Mouse (Mus musculus) granulocyte monocyte progenitor cell, adult 5-6 weeks (primary cell): ENCODE measurements around the gene Brd2. TPM values are rescaled to one million over a fixed set of nuclear protein-coding genes. Genes with fewer than 3 reads are reported as not detected.

ENCODE experiments used
- ATAC-seq: replicated peaks from 2 replicates; pipeline ENCODE4 v1.8.0; 2016; ENCODE audit warnings: mild to moderate bottlenecking, moderate TSS enrichment, inconsistent platforms; ENCODE audit not compliant: poor library complexity, severe bottlenecking
- total RNA-seq, 2 experiments: library from RNA; stranded (forward) in 1 of 2; stranded (reverse) in 1 of 2; fragments of 200-712, 200-1000 nt in 1 of 2; fragments of >200 nt in 1 of 2; fragmentation: Nextera tagmentation in 1 of 2; gene quantifications; 2 replicates each; pipeline ENCODE4 v1.2.3; 2014 to 2017

The Brd2 gene
- total RNA-seq, 2 experiments from 2014 or later: 218 to 273 TPM

- peak; percentile 23 for ATAC-seq
These were observed 29.1 kb downstream of the Brd2 start for GRCm38 (mm10) chr17:34093199-34093874.

DNA sequence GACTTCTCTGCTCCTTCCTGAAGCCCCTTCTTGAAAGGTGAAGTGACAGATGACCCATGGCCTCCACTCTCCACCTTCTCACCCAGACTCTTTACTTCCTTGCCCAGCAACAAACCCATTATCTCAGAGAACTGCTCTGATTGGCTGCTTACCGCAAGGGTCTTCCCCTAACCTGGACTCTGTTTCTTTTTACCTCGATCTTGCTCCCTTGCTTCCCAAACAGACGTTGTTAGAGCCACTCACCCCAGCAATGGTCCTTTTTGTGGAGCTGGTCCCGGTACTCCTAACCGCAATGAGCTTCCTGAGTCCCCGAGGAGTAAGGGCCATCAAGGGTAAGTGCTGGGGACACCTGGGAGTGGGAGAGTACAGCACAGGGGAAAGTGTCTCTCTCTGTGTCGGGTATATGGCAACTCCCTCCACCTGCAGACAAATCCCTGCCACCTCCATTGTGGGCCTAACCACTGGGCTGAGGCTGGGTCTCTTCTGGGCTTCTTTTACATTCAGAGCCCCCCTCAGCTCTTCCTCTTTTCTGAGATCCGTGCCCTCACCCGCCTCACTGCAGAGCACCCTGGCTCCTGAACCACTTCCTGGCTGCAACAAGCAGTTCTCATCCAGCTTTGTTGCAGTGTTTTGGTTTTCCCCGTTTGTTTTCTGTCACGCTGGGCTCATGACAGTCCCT, 30.1 kb downstream of the Brd2 start, which contains the start of gene H2-Oa:
Gene H2-Oa, plus strand, starts transcription at position 144 of the 679 bp plus-strand sequence.
- peak; percentile 51 for ATAC-seq

DNA sequence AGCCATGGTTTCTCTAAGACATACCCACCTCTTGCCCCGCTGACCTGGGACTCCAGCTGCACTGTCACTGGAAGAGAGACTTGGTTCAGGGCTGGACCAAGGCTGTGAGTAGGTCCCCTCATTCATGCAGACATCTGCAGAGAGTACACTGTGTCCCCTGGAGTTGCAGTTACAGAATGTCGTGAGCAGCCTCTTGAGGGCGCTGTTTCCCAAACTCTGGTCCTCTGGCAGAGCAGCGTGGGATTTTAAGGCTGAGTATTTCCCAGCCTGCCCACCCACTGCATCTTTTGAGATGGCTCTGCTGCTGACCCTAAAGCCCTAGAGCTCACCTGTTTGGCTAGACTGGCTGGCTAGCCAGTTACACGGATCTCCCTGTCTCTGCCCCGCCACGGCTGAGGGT, 31.5 kb downstream of the Brd2 start:
- ATAC-seq: peak; percentile 32; the same call in 1 of the 2 replicates

DNA sequence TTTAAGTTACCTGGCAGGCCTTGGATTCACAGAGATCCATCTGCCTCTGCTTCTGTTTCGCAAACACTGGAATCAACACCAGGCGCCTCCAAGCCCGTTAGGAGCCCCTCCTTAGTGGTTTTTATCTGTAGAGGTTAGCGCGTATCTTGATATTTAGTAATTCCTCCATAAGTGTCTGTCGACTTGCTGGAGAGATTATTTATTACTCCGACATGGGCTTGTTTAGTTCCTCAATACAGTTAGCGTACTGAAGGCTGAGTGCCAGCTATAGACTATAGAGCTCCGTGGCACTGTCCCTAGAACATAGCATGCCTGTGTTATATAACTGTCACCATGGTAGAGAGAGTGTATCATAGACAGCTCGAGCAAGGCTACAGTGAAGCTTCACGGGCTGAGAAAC, 34.3 kb downstream of the Brd2 start:
- no peak for ATAC-seq

DNA sequence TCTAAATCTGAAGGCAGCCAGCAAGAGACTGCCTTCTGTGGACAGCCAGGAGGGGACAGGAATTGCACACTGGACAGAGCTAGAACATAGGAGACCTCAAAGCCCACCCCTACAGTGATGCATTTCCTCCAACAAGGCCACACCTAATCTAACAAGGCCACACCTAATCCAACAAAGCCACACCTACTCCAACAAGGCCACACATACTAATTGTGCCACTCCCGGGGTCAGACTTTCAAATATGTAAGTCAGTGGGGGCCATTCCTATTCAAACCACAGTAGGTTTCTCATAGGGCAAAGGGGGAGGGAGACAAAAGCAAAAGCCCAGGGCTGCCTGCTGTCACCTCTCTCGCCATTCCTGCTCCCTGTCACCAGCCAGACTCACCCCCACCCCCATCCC, 35.0 kb downstream of the Brd2 start:
- no peak for ATAC-seq

DNA sequence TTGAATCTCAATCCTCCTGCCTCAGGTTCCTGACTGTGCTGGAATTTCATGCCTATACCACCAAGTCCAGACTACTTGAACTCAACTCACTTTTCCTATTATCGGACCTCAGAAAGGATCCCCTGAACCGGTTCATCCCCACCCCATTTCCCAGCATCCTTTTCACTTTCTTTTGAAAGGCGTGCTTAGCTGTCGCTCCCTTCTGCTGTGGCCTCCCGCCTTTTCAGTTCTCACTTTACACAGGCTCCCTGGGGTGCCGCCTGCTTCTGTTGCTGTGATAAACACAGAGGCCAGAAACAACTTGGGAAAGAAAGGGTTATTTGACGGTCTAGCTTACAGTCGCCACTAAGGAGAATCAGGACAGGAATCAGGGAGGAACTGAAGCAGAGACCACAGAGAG, 39.3 kb downstream of the Brd2 start:
- ATAC-seq: no peak

GRCm38 (mm10) chr17:34079621-34080020, 42.8 kb downstream of the Brd2 start:
- peak; percentile 75 for ATAC-seq

- no peak for ATAC-seq
These were observed 43.4 kb downstream of the Brd2 start for GRCm38 (mm10) chr17:34079002-34079401.

GRCm38 (mm10) chr17:34078148-34078547, 44.3 kb downstream of the Brd2 start:
- ATAC-seq: no peak

DNA sequence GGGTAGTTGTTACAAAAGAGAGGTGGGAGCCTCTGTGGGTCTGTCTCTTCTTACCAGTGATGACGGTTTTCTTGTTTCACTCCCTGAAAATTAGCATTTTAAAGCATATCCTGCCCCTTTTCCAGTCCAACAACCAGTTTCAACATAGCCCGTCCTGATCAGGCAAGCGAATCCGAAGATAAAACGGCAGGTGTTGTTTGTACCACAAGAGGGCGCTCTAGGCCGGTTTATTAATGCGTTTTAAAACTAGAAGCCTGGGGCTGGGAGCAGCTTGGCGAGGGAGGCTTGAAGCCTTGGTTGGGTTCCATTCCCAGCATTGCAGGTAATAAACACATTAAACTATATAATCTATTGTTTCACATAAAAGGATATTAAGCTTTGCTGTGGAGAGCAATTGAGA, 44.9 kb downstream of the Brd2 start:
- peak; percentile 55 for ATAC-seq

DNA sequence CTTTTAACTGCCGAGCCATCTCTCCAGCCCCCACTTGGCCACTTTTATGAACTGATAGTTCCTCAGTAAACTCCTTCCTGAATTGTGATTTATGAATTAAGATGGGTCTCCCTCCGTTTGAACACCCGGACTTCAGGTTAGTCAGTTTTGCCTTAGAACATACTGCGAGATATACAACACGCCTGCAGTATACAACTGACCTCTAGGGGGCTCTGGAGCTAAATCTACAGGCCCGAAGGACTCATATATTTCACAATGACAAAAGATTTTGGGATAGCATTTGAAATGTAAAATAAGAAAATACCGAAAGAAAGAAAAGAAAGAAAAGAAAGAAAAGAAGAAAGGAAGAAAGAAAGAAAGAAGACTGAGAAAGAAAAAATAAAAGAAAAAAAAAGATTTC, 47.2 kb downstream of the Brd2 start:
- no peak for ATAC-seq

DNA sequence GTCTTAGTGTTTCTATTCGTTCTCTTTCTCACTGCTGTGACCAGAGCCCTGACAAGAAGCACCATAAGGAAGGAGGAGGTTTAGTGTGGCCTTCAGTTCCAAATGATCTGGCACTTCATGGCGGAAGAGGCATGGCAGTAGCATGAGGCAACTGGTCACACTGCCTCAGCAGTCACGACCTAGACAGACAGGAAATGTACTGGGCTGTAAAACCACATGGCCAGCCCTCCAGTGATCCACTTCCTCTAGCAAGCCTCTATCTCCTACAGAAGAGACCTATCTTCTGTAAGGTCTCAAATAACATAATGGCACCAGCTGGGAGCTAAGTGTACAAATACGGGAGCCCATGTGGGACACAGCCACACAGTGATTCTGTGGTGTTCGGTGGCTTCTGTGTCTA, 50.3 kb downstream of the Brd2 start:
- peak; percentile 76 for ATAC-seq

DNA sequence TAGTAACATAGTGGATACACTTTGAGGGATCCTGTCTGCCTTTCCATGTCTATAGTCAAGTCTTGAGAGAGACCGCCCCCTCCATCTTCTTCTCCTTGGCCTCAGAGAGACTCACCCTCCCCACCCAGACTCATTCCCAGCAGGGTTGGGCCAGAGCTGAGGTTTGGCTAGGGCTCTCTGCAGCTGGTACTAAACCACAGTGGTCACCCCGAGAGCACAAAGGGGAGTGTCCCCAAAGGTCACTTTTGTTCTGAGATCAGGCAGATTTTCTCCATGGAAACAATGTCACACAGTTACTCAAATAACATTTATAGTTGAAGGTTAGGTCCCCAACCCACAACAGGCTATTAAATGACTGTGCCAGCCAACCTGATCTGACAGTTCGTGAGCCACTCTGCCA, 53.6 kb downstream of the Brd2 start:
- peak; percentile 43 for ATAC-seq

Other genes with a start within 250 kb of the Brd2 start
Only the 30 nearest of the 32 such genes appear.
- gene Kifc1, start 232.0 kb downstream of the Brd2 start, total RNA-seq (2014; fragmentation: Nextera tagmentation): 9.5 and 13.9 TPM in 2 replicates
- 31.3 and 35.8 TPM in 2 replicates for gene Kifc1, start 232.0 kb downstream of the Brd2 start, total RNA-seq (2017)
- gene Platr17, start 217.5 kb downstream of the Brd2 start, total RNA-seq (2014; fragmentation: Nextera tagmentation): 0.98 and 1.4 TPM in 2 replicates
- gene Platr17, start 217.5 kb downstream of the Brd2 start, total RNA-seq (2017): 0.46 TPM in 1 of 2 replicates, not detected in the other
- gene Daxx, start 213.2 kb downstream of the Brd2 start, total RNA-seq (2014; fragmentation: Nextera tagmentation): 44.7 and 55.1 TPM in 2 replicates
- gene Daxx, start 213.2 kb downstream of the Brd2 start, total RNA-seq (2017): 22.4 and 40.6 TPM in 2 replicates
- gene Tapbp, start 206.7 kb downstream of the Brd2 start, total RNA-seq (2014; fragmentation: Nextera tagmentation): 68.2 and 76.8 TPM in 2 replicates
- gene Tapbp, start 206.7 kb downstream of the Brd2 start, total RNA-seq (2017): 48.0 and 57.7 TPM in 2 replicates
- gene Zbtb22, start 206.7 kb downstream of the Brd2 start, total RNA-seq (2014; fragmentation: Nextera tagmentation): 11.9 and 22.0 TPM in 2 replicates
- 16.8 and 23.9 TPM in 2 replicates for gene Zbtb22, start 206.7 kb downstream of the Brd2 start, total RNA-seq (2017)
- gene Rgl2, start 193.1 kb downstream of the Brd2 start, total RNA-seq (2014; fragmentation: Nextera tagmentation): 44.6 and 78.3 TPM in 2 replicates
- gene Rgl2, start 193.1 kb downstream of the Brd2 start, total RNA-seq (2017): 35.5 and 35.8 TPM in 2 replicates
- gene Pfdn6, start 182.3 kb downstream of the Brd2 start, total RNA-seq (2014; fragmentation: Nextera tagmentation): 177 and 226 TPM in 2 replicates
- gene Pfdn6, start 182.3 kb downstream of the Brd2 start, total RNA-seq (2017): 149 and 168 TPM in 2 replicates
- 41.4 and 56.6 TPM in 2 replicates for gene Wdr46, start 182.0 kb downstream of the Brd2 start, total RNA-seq (2014; fragmentation: Nextera tagmentation)
- 48.6 and 53.9 TPM in 2 replicates for gene Wdr46, start 182.0 kb downstream of the Brd2 start, total RNA-seq (2017)
- 3.2 and 3.3 TPM in 2 replicates for gene B3galt4, start 171.1 kb downstream of the Brd2 start, total RNA-seq (2014; fragmentation: Nextera tagmentation)
- gene B3galt4, start 171.1 kb downstream of the Brd2 start, total RNA-seq (2017): 3.2 and 4.0 TPM in 2 replicates
- 38.4 and 39.2 TPM in 2 replicates for gene Vps52, start 166.8 kb downstream of the Brd2 start, total RNA-seq (2014; fragmentation: Nextera tagmentation)
- 18.6 and 19.2 TPM in 2 replicates for gene Vps52, start 166.8 kb downstream of the Brd2 start, total RNA-seq (2017)
- gene Rps18, start 166.6 kb downstream of the Brd2 start, total RNA-seq (2014; fragmentation: Nextera tagmentation): 4,404 and 5,660 TPM in 2 replicates
- 1,485 and 1,727 TPM in 2 replicates for gene Rps18, start 166.6 kb downstream of the Brd2 start, total RNA-seq (2017)
- gene H2-K1, start 122.3 kb downstream of the Brd2 start, total RNA-seq (2014; fragmentation: Nextera tagmentation): 1,023 and 1,149 TPM in 2 replicates
- gene H2-K1, start 122.3 kb downstream of the Brd2 start, total RNA-seq (2017): 564 and 822 TPM in 2 replicates
- 14.5 and 19.8 TPM in 2 replicates for gene Ring1, start 98.0 kb downstream of the Brd2 start, total RNA-seq (2014; fragmentation: Nextera tagmentation)
- 9.9 and 14.0 TPM in 2 replicates for gene Ring1, start 98.0 kb downstream of the Brd2 start, total RNA-seq (2017)
- gene H2-Ke6, start 94.6 kb downstream of the Brd2 start, total RNA-seq (2014; fragmentation: Nextera tagmentation): 35.4 and 67.3 TPM in 2 replicates
- gene H2-Ke6, start 94.6 kb downstream of the Brd2 start, total RNA-seq (2017): 27.1 and 30.1 TPM in 2 replicates
- gene Slc39a7, start 91.0 kb downstream of the Brd2 start, total RNA-seq (2014; fragmentation: Nextera tagmentation): 41.0 and 56.8 TPM in 2 replicates
- 99.8 and 103 TPM in 2 replicates for gene Slc39a7, start 91.0 kb downstream of the Brd2 start, total RNA-seq (2017)
- gene Rxrb, start 90.8 kb downstream of the Brd2 start, total RNA-seq (2014; fragmentation: Nextera tagmentation): 51.0 and 55.4 TPM in 2 replicates
- gene Rxrb, start 90.8 kb downstream of the Brd2 start, total RNA-seq (2017): 40.5 and 47.2 TPM in 2 replicates
- 2.1 and 3.4 TPM in 2 replicates for gene Col11a2, start 83.2 kb downstream of the Brd2 start, total RNA-seq (2014; fragmentation: Nextera tagmentation)
- 1.2 and 3.4 TPM in 2 replicates for gene Col11a2, start 83.2 kb downstream of the Brd2 start, total RNA-seq (2017)
- 6.4 and 15.0 TPM in 2 replicates for gene H2-Oa, start 30.3 kb downstream of the Brd2 start, total RNA-seq (2014; fragmentation: Nextera tagmentation)
- gene H2-Oa, start 30.3 kb downstream of the Brd2 start, total RNA-seq (2017): 1.7 and 7.6 TPM in 2 replicates
- 97.2 and 116 TPM in 2 replicates for gene H2-DMa, start 3.1 kb downstream of the Brd2 start, total RNA-seq (2014; fragmentation: Nextera tagmentation)
- 40.2 and 41.8 TPM in 2 replicates for gene H2-DMa, start 3.1 kb downstream of the Brd2 start, total RNA-seq (2017)
- 3.2 and 3.6 TPM in 2 replicates for gene H2-DMb2, start 20.7 kb upstream of the Brd2 start, total RNA-seq (2014; fragmentation: Nextera tagmentation)
- gene H2-DMb2, start 20.7 kb upstream of the Brd2 start, total RNA-seq (2017): 3.8 and 7.1 TPM in 2 replicates
- 55.3 and 56.9 TPM in 2 replicates for gene H2-DMb1, start 30.4 kb upstream of the Brd2 start, total RNA-seq (2014; fragmentation: Nextera tagmentation)
- gene H2-DMb1, start 30.4 kb upstream of the Brd2 start, total RNA-seq (2017): 47.9 and 48.5 TPM in 2 replicates
- gene Tap1, start 64.9 kb upstream of the Brd2 start, total RNA-seq (2014; fragmentation: Nextera tagmentation): 45.4 and 60.7 TPM in 2 replicates
- gene Tap1, start 64.9 kb upstream of the Brd2 start, total RNA-seq (2017): 81.6 and 89.7 TPM in 2 replicates
- gene Psmb9, start 65.1 kb upstream of the Brd2 start, total RNA-seq (2014; fragmentation: Nextera tagmentation): 144 and 147 TPM in 2 replicates
- 103 and 141 TPM in 2 replicates for gene Psmb9, start 65.1 kb upstream of the Brd2 start, total RNA-seq (2017)
- 391 and 417 TPM in 2 replicates for gene Psmb8, start 75.1 kb upstream of the Brd2 start, total RNA-seq (2014; fragmentation: Nextera tagmentation)
- gene Psmb8, start 75.1 kb upstream of the Brd2 start, total RNA-seq (2017): 462 and 464 TPM in 2 replicates
- gene Tap2, start 80.9 kb upstream of the Brd2 start, total RNA-seq (2014; fragmentation: Nextera tagmentation): 23.2 and 40.2 TPM in 2 replicates
- 62.7 and 69.6 TPM in 2 replicates for gene Tap2, start 80.9 kb upstream of the Brd2 start, total RNA-seq (2017)
- gene H2-Ob, start 116.3 kb upstream of the Brd2 start, total RNA-seq (2014; fragmentation: Nextera tagmentation): 8.3 and 13.9 TPM in 2 replicates
- gene H2-Ob, start 116.3 kb upstream of the Brd2 start, total RNA-seq (2017): 2.1 and 2.3 TPM in 2 replicates
- 15.3 and 35.8 TPM in 2 replicates for gene H2-Ab1, start 135.1 kb upstream of the Brd2 start, total RNA-seq (2014; fragmentation: Nextera tagmentation)
- 32.7 and 40.7 TPM in 2 replicates for gene H2-Ab1, start 135.1 kb upstream of the Brd2 start, total RNA-seq (2017)
- 2.4 and 6.9 TPM in 2 replicates for gene H2-Aa, start 165.2 kb upstream of the Brd2 start, total RNA-seq (2014; fragmentation: Nextera tagmentation)
- 2.4 and 4.8 TPM in 2 replicates for gene H2-Aa, start 165.2 kb upstream of the Brd2 start, total RNA-seq (2017)
- not detected in 2 replicates for gene H2-Eb1, start 183.2 kb upstream of the Brd2 start, total RNA-seq (2014; fragmentation: Nextera tagmentation)
- 2.6 TPM in 2 replicates for gene H2-Eb1, start 183.2 kb upstream of the Brd2 start, total RNA-seq (2017)
- not detected in 2 replicates for gene H2-Eb2, start 203.0 kb upstream of the Brd2 start, total RNA-seq (2014; fragmentation: Nextera tagmentation)
- not detected in 2 replicates for gene H2-Eb2, start 203.0 kb upstream of the Brd2 start, total RNA-seq (2017)